Mouse (Mus musculus) neural tube, embryonic 10.5 days (tissue): ENCODE measurements around the gene Nol10.

ENCODE experiments used
- DNase-seq: peaks from one replicate; pipeline ENCODE4 v3.0.0-alpha.2; 2017; ENCODE audit warnings: low spot score; ENCODE audit errors: extremely low spot score

Nol10 gene

DNA sequence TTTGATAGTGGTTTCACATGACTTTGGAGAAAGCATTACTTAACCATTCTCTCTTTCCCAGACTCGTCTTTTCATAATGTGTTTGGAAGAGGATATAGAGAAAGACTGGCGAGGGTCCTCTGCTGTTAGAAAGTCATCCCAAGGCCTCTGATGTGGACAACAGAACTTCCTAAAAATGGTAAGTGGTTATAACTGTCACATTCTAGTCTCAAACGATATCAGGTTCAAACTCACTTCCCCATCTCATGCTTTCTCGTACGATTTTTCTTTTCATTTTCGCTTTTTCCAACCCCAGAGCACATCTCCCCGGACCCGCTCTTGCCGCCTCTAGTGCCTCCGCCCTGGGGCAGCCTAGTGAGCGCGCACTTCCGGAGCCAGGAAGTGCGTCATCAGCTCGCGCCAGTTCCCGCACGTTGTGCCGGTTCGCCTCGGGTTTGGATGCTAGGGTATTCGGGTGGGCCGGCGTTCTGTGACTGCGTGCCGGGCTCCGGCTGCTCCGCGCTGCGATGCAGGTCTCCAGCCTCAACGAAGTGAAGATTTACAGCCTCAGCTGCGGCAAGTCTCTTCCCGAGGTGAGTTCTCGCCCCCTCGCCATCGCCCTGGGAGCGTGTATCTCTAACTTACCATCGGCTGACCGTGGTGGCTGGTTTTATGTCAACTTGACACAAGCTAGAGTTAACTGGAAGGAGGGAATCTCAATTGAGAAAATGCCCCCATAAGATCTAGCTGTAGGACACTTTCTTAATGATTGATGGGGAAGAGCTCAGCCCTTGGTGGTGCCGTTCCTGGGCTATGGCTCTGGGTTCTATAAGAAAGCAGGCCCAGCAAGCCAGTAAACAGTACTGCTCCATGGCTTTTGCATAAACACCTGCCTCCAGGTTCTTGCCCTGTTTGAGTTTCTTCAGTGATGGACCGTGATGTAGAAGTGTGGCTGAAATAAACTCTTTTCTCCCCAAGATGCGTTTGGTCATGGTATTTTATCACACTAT is at the start of gene Nol10:
TSS of gene Nol10 (plus strand) at position 411 of the 989 bp plus-strand sequence.
- DNase-seq, result peak; percentile 91

GRCm38 (mm10) chr12:17299902-17300301 is 48.4 kb upstream of the Nol10 start:
- no peak for DNase-seq

DNA sequence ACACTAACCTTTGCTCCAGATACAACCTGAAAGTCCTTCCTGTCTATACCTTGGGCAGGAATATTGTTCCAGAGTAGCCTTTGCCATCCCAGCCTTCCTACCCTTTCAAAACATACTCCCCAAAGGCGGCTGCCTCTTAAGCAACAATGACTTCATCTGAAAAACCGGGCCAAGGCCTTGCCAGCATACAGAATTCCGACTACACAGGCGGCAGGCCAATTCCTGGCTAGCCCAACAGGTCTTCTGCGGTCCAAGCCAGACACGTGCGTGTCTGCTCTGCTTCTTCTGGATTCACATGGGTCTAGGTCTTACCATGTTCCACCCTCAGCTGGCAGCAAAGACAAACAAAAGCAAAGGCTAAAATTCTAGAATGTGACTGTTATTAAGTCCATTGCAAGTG is 42.8 kb upstream of the Nol10 start:
- DNase-seq, result no peak

- no peak for DNase-seq
Observed at GRCm38 (mm10) chr12:17308246-17308645, 40.0 kb upstream of the Nol10 start.

- no peak for DNase-seq
Observed at GRCm38 (mm10) chr12:17310852-17311839, 37.1 kb upstream of the Nol10 start.

GRCm38 (mm10) chr12:17316096-17316495 is 32.2 kb upstream of the Nol10 start:
- DNase-seq, result no peak

GRCm38 (mm10) chr12:17317970-17318369 is 30.3 kb upstream of the Nol10 start:
- DNase-seq, result no peak

DNA sequence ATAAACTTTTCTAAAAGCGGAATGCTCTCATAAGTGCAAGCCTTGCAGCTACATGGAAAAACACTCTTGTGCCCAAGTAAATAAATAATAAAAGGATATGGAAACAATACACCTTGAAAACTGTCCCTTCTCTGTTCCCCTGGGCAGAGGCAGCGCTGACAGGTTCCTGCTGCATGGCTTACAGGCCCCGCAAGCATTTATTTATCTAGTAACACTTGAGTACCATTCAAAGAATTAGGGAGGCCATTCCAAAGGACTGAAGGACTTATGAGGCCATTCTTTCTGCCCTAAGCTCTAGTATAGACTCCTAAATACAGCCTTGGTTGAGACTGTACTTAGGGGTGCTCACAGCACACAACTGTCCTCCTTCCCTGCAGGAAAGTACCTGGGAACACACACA is 29.8 kb upstream of the Nol10 start:
- DNase-seq, result no peak

DNA sequence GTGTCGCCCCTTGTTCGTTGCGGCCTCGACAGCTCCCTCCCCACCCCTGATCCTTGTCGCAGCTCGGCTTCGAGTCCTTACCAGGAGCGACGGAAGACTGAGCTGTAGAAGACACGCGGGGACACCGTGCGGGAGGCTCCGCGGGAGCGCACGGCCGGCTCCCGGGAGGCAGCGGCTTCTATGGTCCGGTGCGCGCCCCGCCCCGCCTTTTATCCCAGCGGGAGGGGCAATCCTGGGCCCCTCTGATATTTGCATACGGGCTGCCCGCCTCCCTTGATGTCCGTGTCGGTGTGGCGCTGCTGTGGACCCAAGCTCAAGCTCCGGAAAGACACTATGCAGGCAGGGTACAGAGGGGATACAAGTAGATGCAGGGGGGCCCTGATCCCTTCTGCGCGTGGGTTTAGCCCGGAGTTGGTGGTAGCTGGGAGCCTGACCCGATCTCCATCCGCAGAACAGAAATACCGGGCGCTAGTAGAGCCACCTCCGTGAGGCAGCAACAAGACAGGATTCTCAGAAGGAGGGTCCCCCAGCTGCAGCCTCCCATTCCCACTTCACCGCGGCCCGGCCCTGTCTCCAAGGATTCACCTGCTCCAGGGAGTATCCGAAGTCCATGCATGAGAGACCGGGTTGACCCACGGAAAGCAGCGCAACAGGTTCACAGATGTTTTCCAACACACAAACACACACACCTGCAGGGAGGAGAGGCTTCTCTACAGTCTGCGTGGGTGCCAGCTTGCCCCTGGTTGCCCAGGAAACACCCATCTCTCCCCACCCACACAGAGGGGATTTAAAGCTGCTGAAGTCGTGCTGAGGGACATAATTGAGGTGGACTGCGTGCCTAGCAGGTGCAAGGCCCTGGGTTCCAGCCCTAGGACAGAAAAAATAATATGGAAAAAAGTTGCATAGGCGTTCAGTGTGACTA is 23.4 kb upstream of the Nol10 start:
- DNase-seq, result peak; percentile 37

DNA sequence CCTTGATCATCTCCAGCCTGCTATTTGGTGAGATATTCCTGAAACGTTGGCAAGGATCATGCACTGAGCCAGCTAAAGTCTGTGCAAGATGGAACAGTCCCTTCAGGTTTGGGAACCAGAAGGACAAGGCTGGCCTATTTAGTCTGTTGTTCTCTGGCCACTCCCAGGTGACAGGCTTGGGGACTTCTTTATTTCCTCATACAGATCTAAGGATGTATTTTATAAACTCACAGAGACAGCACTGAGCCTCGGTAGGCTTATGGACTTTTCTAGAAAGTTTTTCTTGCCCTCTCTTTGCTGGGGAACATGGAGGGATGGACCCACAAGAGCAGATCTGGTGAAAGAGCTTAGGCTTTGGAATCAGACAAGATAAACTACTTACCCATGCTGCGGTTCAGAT is 19.0 kb upstream of the Nol10 start, which contains the start of gene Atp6v1c2:
TSS of gene Atp6v1c2 (minus strand) at position 101 of the 400 bp plus-strand sequence.
- DNase-seq, result no peak

- no peak for DNase-seq
Observed at GRCm38 (mm10) chr12:17333459-17333858, 14.8 kb upstream of the Nol10 start.

GRCm38 (mm10) chr12:17338338-17338737 is 9.9 kb upstream of the Nol10 start:
- DNase-seq, result no peak

DNA sequence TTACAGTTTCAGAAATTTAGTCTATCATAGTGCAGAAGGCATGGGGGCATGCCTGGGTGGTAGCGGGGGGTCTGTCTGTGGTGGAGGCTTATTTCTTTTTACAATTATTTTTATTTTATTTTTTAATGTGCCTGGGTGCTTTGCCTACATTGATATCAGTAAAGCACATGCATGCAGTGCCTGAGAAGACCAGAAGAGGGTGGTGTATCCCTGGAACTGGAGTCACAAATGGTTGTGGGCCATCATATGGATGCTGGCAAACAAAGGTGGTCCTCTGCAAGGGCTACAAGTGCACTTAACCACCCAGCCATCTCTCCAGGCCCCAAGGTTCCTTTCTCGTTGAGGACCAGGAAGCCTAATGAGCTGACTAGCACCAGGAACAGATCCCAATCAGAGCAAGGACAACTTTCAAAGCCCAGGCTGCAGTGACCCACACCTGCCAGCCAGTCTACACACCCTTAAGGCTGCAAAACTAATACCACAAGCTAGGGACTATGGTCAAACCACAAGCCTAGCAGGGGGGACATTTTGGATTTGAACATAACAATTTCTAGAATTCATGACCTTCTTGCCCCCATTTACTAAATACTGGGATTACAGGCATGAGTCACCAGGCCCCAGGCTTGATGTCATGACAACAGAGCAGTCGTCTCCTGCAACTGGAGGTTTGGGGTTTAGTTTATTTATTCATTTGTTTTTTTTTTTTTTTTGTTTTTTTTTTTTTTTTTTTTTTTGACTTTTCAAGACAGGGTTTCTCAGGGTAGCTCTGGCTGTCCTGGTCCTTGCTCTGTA is 8.9 kb upstream of the Nol10 start:
- DNase-seq, result no peak

DNA sequence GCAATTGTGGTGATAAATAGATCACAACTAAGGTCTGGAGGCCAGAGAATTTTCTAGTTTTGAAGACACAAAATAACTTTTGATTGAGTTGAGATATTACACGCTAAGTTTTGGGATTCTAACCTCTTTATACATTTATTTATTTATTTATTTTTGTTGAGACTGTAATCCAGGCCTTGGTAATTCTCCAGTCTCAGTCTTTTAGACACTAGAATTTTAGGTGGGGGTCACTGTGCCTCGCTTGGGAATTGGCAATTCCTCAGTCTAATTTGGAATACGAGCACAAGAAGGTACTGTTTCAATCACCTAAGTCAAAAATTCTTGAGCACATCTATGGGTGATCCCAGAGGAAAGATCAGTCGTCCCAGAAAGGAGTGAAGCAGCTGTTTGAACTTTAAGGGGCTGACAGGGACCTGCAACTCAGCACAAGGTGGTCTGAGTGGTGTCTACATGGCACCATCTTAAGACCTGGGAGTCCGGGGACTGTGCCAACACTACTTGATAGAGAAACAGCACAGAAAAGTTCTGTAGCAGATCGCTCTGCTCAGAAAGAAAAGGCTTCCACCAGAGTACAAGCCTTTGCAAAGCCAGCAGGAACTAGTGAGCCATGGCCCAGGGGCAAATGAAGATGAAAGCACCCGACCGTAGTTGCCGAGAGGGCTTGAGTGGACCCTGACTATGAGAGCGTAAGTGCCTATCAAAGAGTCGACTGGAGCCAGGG is 771 bp upstream of the Nol10 start:
- DNase-seq, result peak; percentile 22

DNA sequence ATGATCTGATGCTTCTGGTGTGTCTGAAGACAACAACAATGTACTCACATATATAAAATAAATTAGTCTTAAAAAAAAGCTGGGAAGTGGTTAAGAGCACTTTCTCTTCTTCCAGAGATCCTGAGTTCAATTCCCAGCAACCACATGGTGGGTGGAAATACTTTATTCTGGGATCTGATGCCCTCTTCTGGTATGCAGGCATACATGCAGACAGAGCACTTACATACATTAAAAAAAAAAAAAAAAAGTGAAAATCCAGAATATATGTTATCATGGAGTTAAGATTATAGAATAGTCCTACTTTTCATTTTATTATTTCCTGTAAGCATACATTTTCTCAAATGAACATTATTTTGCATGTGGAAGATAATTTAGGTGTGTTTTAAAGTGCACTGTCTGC is 1.8 kb downstream of the Nol10 start:
- DNase-seq, result no peak

DNA sequence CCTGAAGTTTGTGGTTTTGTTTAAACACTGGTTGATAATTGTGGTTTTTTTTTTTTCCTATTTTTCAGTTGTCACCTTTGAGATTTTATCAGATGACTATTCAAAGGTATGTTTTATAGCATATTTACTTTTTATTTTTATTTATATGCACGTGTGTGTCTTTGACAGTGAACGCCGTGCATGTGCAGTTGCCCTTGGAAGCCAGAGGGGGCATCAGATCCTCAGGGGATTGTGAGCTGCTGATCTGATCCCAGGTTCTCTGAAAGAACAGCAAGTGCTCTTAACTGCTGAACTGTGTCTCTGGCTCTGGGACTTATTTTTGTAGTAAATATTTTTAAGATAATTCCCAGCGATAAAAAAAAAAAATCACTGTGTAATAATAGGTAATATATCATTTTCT is 8.6 kb downstream of the Nol10 start:
- no peak for DNase-seq

DNA sequence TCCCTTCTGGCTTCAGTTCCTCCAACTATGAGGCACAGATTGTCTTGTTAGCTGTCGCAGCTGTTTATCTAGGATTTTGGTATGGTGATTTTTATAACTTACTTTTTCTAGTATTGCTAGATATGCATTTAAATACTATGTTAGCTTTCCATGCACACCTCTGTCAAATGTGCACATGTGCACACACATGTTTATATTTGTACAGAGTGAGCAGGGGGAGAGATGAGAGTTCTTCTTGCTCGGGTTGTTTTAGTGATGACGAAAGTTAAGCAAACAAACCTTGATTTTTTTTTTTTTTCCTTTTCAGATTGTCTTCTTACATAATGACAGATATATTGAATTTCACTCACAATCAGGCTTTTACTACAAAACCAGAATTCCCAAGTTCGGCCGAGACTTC is 9.5 kb downstream of the Nol10 start:
- no peak for DNase-seq

GRCm38 (mm10) chr12:17358981-17359380 is 10.7 kb downstream of the Nol10 start:
- DNase-seq, result no peak

DNA sequence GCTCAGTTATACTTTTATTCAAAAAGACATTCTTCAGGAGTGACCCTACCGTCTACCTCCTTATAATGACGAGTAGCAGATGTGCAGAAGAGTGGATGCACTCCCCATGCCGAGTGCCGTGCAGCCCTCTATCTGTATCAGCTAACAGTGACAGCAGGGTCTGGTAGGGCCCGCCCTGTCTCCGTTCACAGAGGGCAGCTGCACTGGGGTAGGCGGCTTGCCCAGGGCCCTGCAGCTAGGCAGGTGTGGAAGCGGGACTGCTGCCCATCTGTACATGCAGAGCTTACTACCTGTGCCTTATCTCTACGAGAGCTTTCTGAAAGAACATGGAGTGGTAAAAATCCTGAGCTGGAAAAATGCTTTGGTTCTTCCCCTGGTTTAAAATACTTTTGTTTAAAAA is 11.8 kb downstream of the Nol10 start:
- DNase-seq, result peak; percentile 15
